Mouse (Mus musculus) midbrain, postnatal 0 days (tissue): Measurements from ENCODE around the gene Ldlrad3. TPM values are rescaled to one million over a fixed set of nuclear protein-coding genes. Genes with fewer than 3 reads are reported as not detected.

Source experiments
- ATAC-seq: fragments of 200-750 bp; cut with Nextera tagmentation; 2 replicates; pipeline ENCODE4 v1.8.0; 2017; ENCODE audit warnings: moderate number of reproducible peaks, mild to moderate bottlenecking, moderate TSS enrichment, moderate library complexity; ENCODE audit not compliant: low FRiP score
- DNase-seq: peaks from one replicate; pipeline ENCODE4 v3.0.0-alpha.2; 2015; ENCODE audit warnings: low spot score
- H3K27ac ChIP-seq: fragments of 300-500 bp; sonication (generic); 2 replicates; pipeline ENCODE4 v1.5.1; 2014; ENCODE audit warnings: low read depth, mild to moderate bottlenecking, low read length, mixed read lengths
- H3K27me3 ChIP-seq: fragments of 300-500 bp; sonication (generic); 2 replicates; pipeline ENCODE4 v1.6.1; 2014; ENCODE audit warnings: low read length, control low read depth, mixed read lengths; ENCODE audit not compliant: insufficient read depth
- H3K36me3 ChIP-seq: fragments of 300-500 bp; sonication (generic); 2 replicates; pipeline ENCODE4 v1.6.1; 2014; ENCODE audit warnings: low read length, control low read depth, mixed read lengths; ENCODE audit not compliant: insufficient read depth
- H3K4me1 ChIP-seq: fragments of 300-500 bp; sonication (generic); 2 replicates; pipeline ENCODE4 v1.6.1; 2014; ENCODE audit warnings: mild to moderate bottlenecking, control low read depth, antibody characterized with exemption, low read length, mixed read lengths; ENCODE audit not compliant: insufficient read depth
- H3K4me2 ChIP-seq: fragments of 300-500 bp; sonication (generic); 2 replicates; pipeline ENCODE4 v1.6.1; 2014; ENCODE audit warnings: low read depth, mild to moderate bottlenecking, low read length, mixed read lengths; ENCODE audit not compliant: poor library complexity, severe bottlenecking
- H3K4me3 ChIP-seq: fragments of 300-500 bp; sonication (generic); 2 replicates; pipeline ENCODE4 v1.5.1; 2014; ENCODE audit warnings: low read depth, mild to moderate bottlenecking, low read length, moderate library complexity
- H3K9ac ChIP-seq: fragments of 300-500 bp; sonication (generic); replicated peaks from 2 replicates; pipeline ENCODE4 v1.6.1; 2014; ENCODE audit warnings: mild to moderate bottlenecking, low read length, moderate library complexity, mixed read lengths; ENCODE audit not compliant: poor library complexity, severe bottlenecking
- H3K9me3 ChIP-seq: fragments of 300-500 bp; sonication (generic); 2 replicates; pipeline ENCODE4 v1.6.1; 2016; ENCODE audit warnings: low read length, control low read depth
- CTCF ChIP-seq: IDR thresholded peaks from 2 replicates; pipeline ENCODE4 v1.5.1; 2016; ENCODE audit warnings: antibody characterized with exemption, mild to moderate bottlenecking
- WGBS: fragments of 180-500 bp; shearing (Covaris S2); extraction: QIAGEN DNeasy Blood & Tissue Kit; methylation state at CpG from one replicate; pipeline ENCODE4 v1.1.7; 2014; 5-methylcytosine and 5-hydroxymethylcytosine counted together
- polyA plus RNA-seq: library from polyadenylated mRNA; unstranded; fragments of >200 nt; fragmentation: Nextera tagmentation; extraction: Ambion mirVana; gene quantifications from 2 replicates; pipeline ENCODE4 v1.2.1, GENCODE M21; 2015
- total RNA-seq: library from RNA; depleted of rRNA; stranded (reverse); fragments of >200 nt; gene quantifications from 2 replicates; pipeline ENCODE4 v1.2.3, GENCODE M21; 2014

Gene Ldlrad3
- total and polyA plus RNA-seq, 2 experiments from 2014 or later = 18.4 to 25.0 TPM

DNA sequence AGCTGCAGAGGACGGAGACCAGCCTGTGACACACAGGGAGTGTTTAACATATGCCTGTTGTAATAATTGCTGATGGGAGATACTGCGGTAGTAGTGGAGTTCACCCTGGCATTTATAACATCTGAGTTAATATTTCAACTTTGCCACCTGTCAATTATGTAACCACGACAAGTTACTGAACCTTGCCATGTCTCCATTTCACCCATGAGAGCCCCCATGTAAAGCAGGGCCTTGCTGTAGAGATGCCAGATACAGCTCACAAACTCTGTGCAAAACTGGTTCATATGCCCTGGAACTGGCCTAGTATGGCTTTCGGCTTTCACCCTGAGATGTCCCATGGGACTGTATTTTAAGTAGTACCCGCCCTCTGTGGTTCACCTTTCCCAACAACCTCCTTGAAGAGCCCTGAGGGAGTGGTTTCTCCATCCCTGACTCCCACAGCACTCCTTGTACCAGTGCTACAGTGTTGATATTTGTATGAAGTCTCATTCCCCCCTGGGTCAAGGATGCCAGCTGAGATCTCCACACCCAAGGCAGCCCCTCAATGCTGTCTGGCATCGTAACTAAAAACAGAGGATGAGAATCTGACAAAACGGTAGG lies 122.2 kb downstream of the Ldlrad3 start:
- Histone ChIP-seq H3K27me3 (no peaks in the 10 kb centered on the region), H3K27ac (no peak overlapping the region), H3K4me3 (no peak overlapping the region), H3K36me3 (no peaks in the 10 kb centered on the region), H3K4me1 (no peaks in the 10 kb centered on the region), H3K9me3 (no peaks in the 10 kb centered on the region), H3K4me2 (no peak overlapping the region), H3K9ac (no peak overlapping the region)
- WGBS = 93% methylated on average over 7 of the region's 7 CpGs
- DNase-seq (no peak), ATAC-seq (no peak)
- no peak for TF ChIP-seq CTCF

DNA sequence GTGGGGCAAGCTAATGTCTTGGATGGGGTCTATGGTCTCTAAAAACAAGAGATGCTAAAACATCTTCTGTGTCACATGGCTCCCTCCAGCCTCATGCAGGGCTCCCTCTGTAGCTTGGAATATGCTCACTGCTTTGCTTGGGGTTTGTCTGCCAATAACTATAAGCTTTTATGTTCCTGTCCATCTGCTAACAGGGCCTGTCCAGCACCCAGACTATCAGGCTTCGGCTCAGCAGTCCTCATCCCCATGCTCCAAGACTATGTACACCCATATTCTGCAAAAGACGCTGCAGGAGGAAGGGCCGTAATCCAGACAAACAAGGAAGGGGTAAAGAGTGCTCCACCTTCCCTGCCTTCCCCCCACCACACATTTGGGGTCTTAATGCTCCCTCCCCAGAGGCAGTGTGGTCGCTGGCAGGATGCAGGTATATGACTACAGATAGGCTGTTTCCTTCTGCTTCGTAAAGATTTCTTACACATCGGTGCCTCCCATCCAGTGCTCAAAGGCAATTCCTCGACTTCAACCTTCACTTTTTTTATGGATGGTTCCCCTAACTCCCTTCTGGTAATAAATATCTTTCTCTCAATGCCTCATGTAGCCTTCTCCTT lies 123.2 kb downstream of the Ldlrad3 start:
- H3K4me2 ChIP-seq = no peak overlapping the region
- TF ChIP-seq CTCF = no peak
- ATAC-seq (no peak), DNase-seq (no peak)
- no peaks in the 10 kb centered on the region for H3K36me3 ChIP-seq
- no peak overlapping the region for H3K27ac ChIP-seq
- no peak overlapping the region for H3K4me3 ChIP-seq
- no peaks in the 10 kb centered on the region for H3K9me3 ChIP-seq
- H3K9ac ChIP-seq = no peak overlapping the region
- H3K4me1 ChIP-seq = no peaks in the 10 kb centered on the region
- 94% methylated on average over 7 of the region's 7 CpGs for WGBS
- no peaks in the 10 kb centered on the region for H3K27me3 ChIP-seq

DNA sequence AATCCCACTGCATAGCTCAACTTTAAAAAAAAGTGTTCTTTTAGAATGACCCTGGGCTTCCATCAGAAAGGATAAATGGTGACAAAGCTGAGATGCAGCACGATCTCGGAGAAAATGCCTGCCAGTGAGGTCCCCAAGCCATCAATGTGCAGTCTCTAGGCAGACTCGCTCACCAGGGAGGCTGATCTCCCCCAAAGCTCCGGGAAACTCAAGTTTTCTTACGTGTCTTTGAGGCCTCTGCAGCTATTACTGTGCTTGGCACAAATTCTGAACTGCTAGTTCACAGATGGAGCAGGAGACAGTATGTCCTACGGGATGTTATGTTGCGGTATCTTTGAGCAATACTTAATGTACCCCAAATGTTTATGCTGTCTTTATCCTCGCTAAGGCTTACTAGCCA lies 124.3 kb downstream of the Ldlrad3 start:
- no peak overlapping the region for H3K27ac ChIP-seq
- no peaks in the 10 kb centered on the region for H3K36me3 ChIP-seq
- H3K9me3 ChIP-seq = no peaks in the 10 kb centered on the region
- no peak overlapping the region for H3K4me3 ChIP-seq
- TF ChIP-seq CTCF = no peak
- no peak overlapping the region for H3K9ac ChIP-seq
- no peaks in the 10 kb centered on the region for H3K4me1 ChIP-seq
- DNase-seq (no peak), ATAC-seq (no peak)
- no peaks in the 10 kb centered on the region for H3K27me3 ChIP-seq
- H3K4me2 ChIP-seq = no peak overlapping the region
- 71% methylated on average over 8 of the region's 8 CpGs for WGBS

DNA sequence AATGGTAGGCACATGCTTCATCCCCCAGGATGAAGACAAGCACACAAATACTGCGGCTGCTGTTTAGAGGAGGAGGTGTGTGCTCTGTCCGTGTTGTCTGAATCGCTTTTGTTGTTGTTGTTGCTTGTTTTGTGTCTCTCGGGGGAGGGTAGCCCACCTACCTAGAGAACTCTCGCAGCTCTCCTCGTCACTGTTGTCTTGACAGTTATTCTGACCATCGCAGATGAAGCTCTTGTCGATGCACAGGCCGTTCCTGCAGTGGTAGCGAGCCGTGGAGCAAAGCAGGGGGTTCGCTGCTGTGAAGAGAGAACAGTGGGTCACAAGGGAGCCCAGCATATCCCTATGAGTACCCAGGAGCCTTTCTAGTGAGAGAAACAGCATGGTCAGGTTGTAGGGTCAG lies 128.4 kb downstream of the Ldlrad3 start:
- no peak for DNase-seq
- H3K36me3 ChIP-seq = no peaks in the 10 kb centered on the region
- no peak for ATAC-seq
- H3K4me1 ChIP-seq = no peaks in the 10 kb centered on the region
- no peak overlapping the region for H3K9ac ChIP-seq
- no peaks in the 10 kb centered on the region for H3K27me3 ChIP-seq
- TF ChIP-seq CTCF = no peak
- H3K4me3 ChIP-seq = no peak overlapping the region
- 81% methylated on average over 12 of the region's 12 CpGs for WGBS
- no peaks in the 10 kb centered on the region for H3K9me3 ChIP-seq
- no peak overlapping the region for H3K4me2 ChIP-seq
- H3K27ac ChIP-seq = no peak overlapping the region

DNA sequence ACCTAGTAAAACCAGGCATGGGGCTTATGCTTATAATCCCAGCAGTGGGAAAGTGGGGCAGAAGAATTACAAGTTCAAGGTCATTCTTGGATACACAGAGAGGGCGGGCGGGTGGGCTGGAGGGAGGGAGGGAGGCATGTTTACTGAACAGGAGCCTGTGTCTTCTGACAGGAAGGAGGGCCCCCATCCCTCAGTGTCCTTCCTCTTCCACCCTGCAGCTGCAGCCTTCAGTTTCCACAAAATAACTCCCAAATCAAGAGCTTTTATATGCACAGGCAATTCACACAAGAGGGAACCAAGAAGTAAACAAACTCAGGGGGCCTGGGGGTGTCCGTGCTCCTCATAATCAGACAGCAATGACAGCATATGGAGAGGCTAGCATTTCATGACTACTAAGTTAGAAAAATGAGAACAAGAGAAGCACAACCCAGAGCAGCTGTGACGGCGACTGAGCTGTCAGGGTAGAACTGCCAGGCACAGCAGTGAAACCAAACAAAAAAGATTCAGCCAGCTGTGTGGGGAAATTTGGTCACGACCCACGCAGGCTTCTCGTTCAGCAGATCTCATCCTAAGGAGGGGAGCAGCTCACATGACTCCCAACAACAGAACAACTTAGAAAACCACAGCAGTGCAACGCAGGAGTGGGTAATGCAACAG lies 129.0 kb downstream of the Ldlrad3 start:
- no peaks in the 10 kb centered on the region for H3K9me3 ChIP-seq

DNA sequence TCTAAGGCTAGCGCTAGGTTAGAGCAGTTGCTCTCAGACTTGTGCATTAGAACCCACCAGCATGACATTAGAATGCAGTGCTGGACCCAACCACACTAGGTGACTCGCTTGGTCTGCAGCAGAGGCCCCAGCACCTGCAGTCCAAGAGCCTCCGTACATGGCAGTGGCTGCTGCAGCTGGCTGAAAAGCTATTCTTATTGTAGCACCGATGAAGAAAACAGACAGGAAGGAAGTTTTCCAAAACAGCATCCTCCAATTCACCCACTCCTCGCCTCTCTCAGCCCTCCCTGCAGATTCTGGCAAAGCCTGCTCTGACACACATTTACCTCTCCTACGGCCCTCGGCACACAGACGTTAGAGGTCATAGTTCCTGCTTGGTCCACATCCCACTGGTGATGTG lies 130.0 kb downstream of the Ldlrad3 start:
- WGBS = 85% methylated on average over 8 of the region's 8 CpGs
- no peak overlapping the region for H3K4me2 ChIP-seq

More for the DNA sequence above, 129.0 kb downstream of the Ldlrad3 start:
- Histone ChIP-seq H3K27ac (no peak overlapping the region), H3K4me3 (no peak overlapping the region), H3K27me3 (no peaks in the 10 kb centered on the region), H3K9ac (no peak overlapping the region), H3K4me1 (no peaks in the 10 kb centered on the region), H3K4me2 (no peak overlapping the region), H3K36me3 (no peaks in the 10 kb centered on the region)
- DNase-seq (no peak), ATAC-seq (no peak)
- 65% methylated on average over 9 of the region's 9 CpGs for WGBS
- TF ChIP-seq CTCF = no peak

More for the DNA sequence above, 130.0 kb downstream of the Ldlrad3 start:
- H3K36me3 ChIP-seq = no peaks in the 10 kb centered on the region
- no peak overlapping the region for H3K4me3 ChIP-seq
- no peak overlapping the region for H3K27ac ChIP-seq
- no peaks in the 10 kb centered on the region for H3K9me3 ChIP-seq
- ATAC-seq (no peak), DNase-seq (no peak)
- H3K27me3 ChIP-seq = no peaks in the 10 kb centered on the region
- no peak for TF ChIP-seq CTCF
- H3K4me1 ChIP-seq = no peaks in the 10 kb centered on the region
- H3K9ac ChIP-seq = no peak overlapping the region
